Mouse (Mus musculus): ENCODE data around the gene Vamp3. TPM values are rescaled to one million over a fixed set of nuclear protein-coding genes. Genes with fewer than 3 reads are reported as not detected.
A peak's percentile ranks its signal among the peaks of the same experiment; 100 is the strongest.

Gene Vamp3
- total and polyA plus RNA-seq, 2 experiments from 2014 or later = 34.6 to 43.5 TPM

DNA sequence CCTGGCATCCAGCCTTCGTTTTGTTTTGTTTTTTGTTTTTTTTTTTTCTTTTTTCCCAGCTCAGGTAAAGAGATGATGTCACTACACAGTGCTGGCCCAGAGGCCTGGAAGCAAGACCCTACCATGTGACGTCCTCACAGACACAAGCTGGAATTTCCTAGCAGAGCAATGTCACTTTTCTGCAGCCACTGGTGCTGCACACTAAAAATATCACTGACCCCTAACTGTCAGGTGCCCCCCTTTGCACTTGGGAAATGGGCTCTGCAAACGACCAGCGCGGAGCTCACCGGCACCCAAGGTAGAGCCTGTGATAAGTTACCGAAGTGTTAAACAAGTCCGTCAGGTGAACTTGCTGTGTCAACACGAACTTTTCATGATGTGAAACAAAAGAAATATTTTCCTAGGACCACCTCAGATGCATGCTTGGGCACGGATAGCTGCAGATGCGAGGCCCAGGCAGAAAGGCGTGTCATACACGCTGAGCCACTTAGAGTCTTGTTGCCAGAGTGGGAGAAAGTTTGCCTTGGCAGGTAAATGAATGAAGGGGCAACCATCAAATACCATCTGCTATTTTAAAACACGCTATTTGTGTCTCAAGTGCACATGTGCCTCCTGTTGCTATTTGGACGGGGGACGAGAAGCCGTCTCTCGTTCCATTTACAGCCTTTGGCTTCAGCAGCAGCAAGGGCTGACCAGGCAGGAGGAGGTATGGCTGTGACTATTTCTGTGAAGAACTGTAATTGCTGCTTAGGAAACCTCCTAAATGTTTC lies 38.8 kb upstream of the Vamp3 start:
- H3K27me3 ChIP-seq (ENCODE audit: insufficient read depth, low read length) = no peaks in the 10 kb centered on the region
- no peaks in the 10 kb centered on the region for H3K9me3 ChIP-seq (ENCODE audit: low read length)
- no peaks in the 10 kb centered on the region for H3K4me1 ChIP-seq (ENCODE audit: insufficient read depth, low read length)
- no peak overlapping the region for H3K9ac ChIP-seq (replicated peaks; ENCODE audit: low read length, poor library complexity, severe bottlenecking)
- 86% methylated on average over 18 of the region's 18 CpGs for WGBS
- no peak for DNase-seq (ENCODE audit: low spot score)
- H3K36me3 ChIP-seq (ENCODE audit: insufficient read depth, low read length) = no peaks in the 10 kb centered on the region
- no peak for TF ChIP-seq CTCF (IDR thresholded peaks at IDR 0.05)
- ATAC-seq (ENCODE audit: low FRiP score) = no peak
- H3K4me2 ChIP-seq (ENCODE audit: low read depth, low read length, poor library complexity, severe bottlenecking) = no peak overlapping the region
- no peak overlapping the region for H3K4me3 ChIP-seq (ENCODE audit: low read depth, low read length)
- H3K27ac ChIP-seq (ENCODE audit: low read depth, low read length) = no peak overlapping the region

DNA sequence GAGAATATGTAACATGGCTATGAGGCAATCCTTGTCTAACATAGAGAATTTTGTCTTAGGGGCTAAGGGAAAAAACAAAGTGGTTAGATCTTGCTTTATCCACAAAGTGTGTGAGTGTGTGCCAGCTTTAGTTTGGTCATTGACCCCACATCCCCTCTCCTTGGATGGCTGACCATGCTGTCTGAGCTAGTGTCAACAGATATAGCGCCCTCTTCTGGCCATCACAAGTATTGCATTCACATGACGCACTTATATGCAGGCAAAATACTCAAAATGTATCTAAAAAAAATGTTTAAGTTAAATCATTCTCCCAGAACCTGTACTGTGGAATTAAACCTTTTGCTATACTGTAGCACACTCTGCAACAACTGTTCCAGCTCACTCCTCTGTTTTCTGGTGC lies 37.4 kb upstream of the Vamp3 start:
- H3K4me2 ChIP-seq (ENCODE audit: low read depth, low read length, poor library complexity, severe bottlenecking) = no peak overlapping the region
- no peak overlapping the region for H3K4me3 ChIP-seq (ENCODE audit: low read depth, low read length)
- ATAC-seq (ENCODE audit: low FRiP score) (0 out of 2 replicates have a peak, but pooled peaks have one; percentile 41), DNase-seq (ENCODE audit: low spot score) (peak; percentile 64)
- TF ChIP-seq CTCF (IDR thresholded peaks at IDR 0.05) = peak; percentile 82
- no peaks in the 10 kb centered on the region for H3K4me1 ChIP-seq (ENCODE audit: insufficient read depth, low read length)
- 25% methylated on average over 2 of the region's 2 CpGs for WGBS
- H3K36me3 ChIP-seq (ENCODE audit: insufficient read depth, low read length) = no peaks in the 10 kb centered on the region
- H3K27me3 ChIP-seq (ENCODE audit: insufficient read depth, low read length) = no peaks in the 10 kb centered on the region
- H3K9me3 ChIP-seq (ENCODE audit: low read length) = no peaks in the 10 kb centered on the region
- no peak overlapping the region for H3K9ac ChIP-seq (replicated peaks; ENCODE audit: low read length, poor library complexity, severe bottlenecking)
- H3K27ac ChIP-seq (ENCODE audit: low read depth, low read length) = no peak overlapping the region

- H3K27ac ChIP-seq (ENCODE audit: low read depth, low read length) = no peak within 1 kb of the TSS
These were observed 31.5 kb upstream of the Vamp3 start, which contains the start of gene Gm13090 for GRCm38 (mm10) chr4:151089270-151089669. TSS of gene Gm13090 (plus strand) at chr4:151089570.

GRCm38 (mm10) chr4:151088819-151089218 lies 31.1 kb upstream of the Vamp3 start:
- no peaks in the 10 kb centered on the region for H3K4me1 ChIP-seq (ENCODE audit: insufficient read depth, low read length)
- DNase-seq (ENCODE audit: low spot score) (peak; percentile 47), ATAC-seq (ENCODE audit: low FRiP score) (no peak)
- peaks cover 26% of the 10 kb centered on the region for H3K36me3 ChIP-seq (ENCODE audit: insufficient read depth, low read length)
- 90% methylated on average over 14 of the region's 14 CpGs for WGBS
- H3K4me2 ChIP-seq (ENCODE audit: low read depth, low read length, poor library complexity, severe bottlenecking) = no peak overlapping the region
- no peak overlapping the region for H3K4me3 ChIP-seq (ENCODE audit: low read depth, low read length)
- no peaks in the 10 kb centered on the region for H3K27me3 ChIP-seq (ENCODE audit: insufficient read depth, low read length)
- TF ChIP-seq CTCF (IDR thresholded peaks at IDR 0.05) = no peak
- no peak overlapping the region for H3K27ac ChIP-seq (ENCODE audit: low read depth, low read length)
- H3K9me3 ChIP-seq (ENCODE audit: low read length) = no peaks in the 10 kb centered on the region
- H3K9ac ChIP-seq (replicated peaks; ENCODE audit: low read length, poor library complexity, severe bottlenecking) = no peak overlapping the region

More at GRCm38 (mm10) chr4:151089270-151089669, 31.5 kb upstream of the Vamp3 start, which contains the start of gene Gm13090:
- 90% methylated on average over 7 of the region's 7 CpGs for WGBS
- 0 out of 2 replicates have a peak within 1 kb of the TSS, but pooled peaks have one; percentile 5 for H3K9ac ChIP-seq (replicated peaks; ENCODE audit: low read length, poor library complexity, severe bottlenecking)
- H3K4me2 ChIP-seq (ENCODE audit: low read depth, low read length, poor library complexity, severe bottlenecking) = no peak within 1 kb of the TSS
- no peaks in the 10 kb centered on the region for H3K9me3 ChIP-seq (ENCODE audit: low read length)
- no peak within 1 kb of the TSS for H3K4me3 ChIP-seq (ENCODE audit: low read depth, low read length)
- no peaks in the 10 kb centered on the region for H3K27me3 ChIP-seq (ENCODE audit: insufficient read depth, low read length)
- DNase-seq (ENCODE audit: low spot score) = no peak
- TF ChIP-seq CTCF (IDR thresholded peaks at IDR 0.05) = no peak
- no peaks in the 10 kb centered on the region for H3K4me1 ChIP-seq (ENCODE audit: insufficient read depth, low read length)
- ATAC-seq (ENCODE audit: low FRiP score) = no peak
- H3K36me3 ChIP-seq (ENCODE audit: insufficient read depth, low read length) = peaks cover 21% of the 10 kb centered on the region

DNA sequence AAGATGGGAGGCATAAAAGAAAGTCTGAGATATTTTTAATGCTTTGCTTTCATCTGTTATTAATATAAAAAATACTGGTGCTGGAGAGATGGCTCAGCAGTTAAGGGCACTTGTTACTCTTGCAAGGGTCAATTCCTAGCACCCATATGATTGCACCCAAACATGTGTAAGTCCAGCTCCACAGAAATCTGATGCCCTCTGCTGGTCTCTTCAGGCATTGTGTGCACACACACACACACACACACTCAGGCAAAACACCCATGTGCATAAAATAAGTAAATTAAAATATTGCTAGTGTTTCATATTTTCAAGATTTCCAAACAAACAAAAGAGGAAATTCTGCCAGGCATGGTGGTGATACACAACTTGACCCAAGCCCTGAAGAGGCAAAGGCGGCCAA lies 29.6 kb upstream of the Vamp3 start:
- Histone ChIP-seq H3K4me2 (ENCODE audit: low read depth, low read length, poor library complexity, severe bottlenecking) (no peak overlapping the region), H3K27me3 (ENCODE audit: insufficient read depth, low read length) (no peaks in the 10 kb centered on the region), H3K9ac (replicated peaks; ENCODE audit: low read length, poor library complexity, severe bottlenecking) (no peak overlapping the region), H3K9me3 (ENCODE audit: low read length) (no peaks in the 10 kb centered on the region), H3K27ac (ENCODE audit: low read depth, low read length) (no peak overlapping the region), H3K4me3 (ENCODE audit: low read depth, low read length) (no peak overlapping the region), H3K36me3 (ENCODE audit: insufficient read depth, low read length) (peaks cover 39% of the 10 kb centered on the region), H3K4me1 (ENCODE audit: insufficient read depth, low read length) (no peaks in the 10 kb centered on the region)
- WGBS = 100% methylated on average over 1 of the region's 1 CpGs
- ATAC-seq (ENCODE audit: low FRiP score) = no peak
- DNase-seq (ENCODE audit: low spot score) = no peak
- TF ChIP-seq CTCF (IDR thresholded peaks at IDR 0.05) = peak; percentile 60

GRCm38 (mm10) chr4:151083027-151083426 lies 25.3 kb upstream of the Vamp3 start:
- Histone ChIP-seq H3K4me2 (ENCODE audit: low read depth, low read length, poor library complexity, severe bottlenecking) (no peak overlapping the region), H3K9ac (replicated peaks; ENCODE audit: low read length, poor library complexity, severe bottlenecking) (no peak overlapping the region), H3K27me3 (ENCODE audit: insufficient read depth, low read length) (no peaks in the 10 kb centered on the region), H3K9me3 (ENCODE audit: low read length) (no peaks in the 10 kb centered on the region), H3K4me1 (ENCODE audit: insufficient read depth, low read length) (no peaks in the 10 kb centered on the region), H3K36me3 (ENCODE audit: insufficient read depth, low read length) (peaks cover 69% of the 10 kb centered on the region), H3K4me3 (ENCODE audit: low read depth, low read length) (no peak overlapping the region), H3K27ac (ENCODE audit: low read depth, low read length) (no peak overlapping the region)
- ATAC-seq (ENCODE audit: low FRiP score) (no peak), DNase-seq (ENCODE audit: low spot score) (no peak)
- TF ChIP-seq CTCF (IDR thresholded peaks at IDR 0.05) = no peak
- WGBS = 69% methylated on average over 5 of the region's 5 CpGs
